Mouse (Mus musculus) cerebellum, postnatal 25 days (tissue): ENCODE data around the gene Drg2.
"Not testable (repeated sequence)": the region's sequence is repeated elsewhere in the genome, so short reads cannot be mapped to it uniquely, and the experiment has no call there.

ENCODE experiments used
- DNase-seq, 2 experiments: peaks; one replicate each; pipeline ENCODE4 v3.0.0; 2021; ENCODE audit warnings: mixed read lengths in 2 of 2

Drg2 gene

DNA sequence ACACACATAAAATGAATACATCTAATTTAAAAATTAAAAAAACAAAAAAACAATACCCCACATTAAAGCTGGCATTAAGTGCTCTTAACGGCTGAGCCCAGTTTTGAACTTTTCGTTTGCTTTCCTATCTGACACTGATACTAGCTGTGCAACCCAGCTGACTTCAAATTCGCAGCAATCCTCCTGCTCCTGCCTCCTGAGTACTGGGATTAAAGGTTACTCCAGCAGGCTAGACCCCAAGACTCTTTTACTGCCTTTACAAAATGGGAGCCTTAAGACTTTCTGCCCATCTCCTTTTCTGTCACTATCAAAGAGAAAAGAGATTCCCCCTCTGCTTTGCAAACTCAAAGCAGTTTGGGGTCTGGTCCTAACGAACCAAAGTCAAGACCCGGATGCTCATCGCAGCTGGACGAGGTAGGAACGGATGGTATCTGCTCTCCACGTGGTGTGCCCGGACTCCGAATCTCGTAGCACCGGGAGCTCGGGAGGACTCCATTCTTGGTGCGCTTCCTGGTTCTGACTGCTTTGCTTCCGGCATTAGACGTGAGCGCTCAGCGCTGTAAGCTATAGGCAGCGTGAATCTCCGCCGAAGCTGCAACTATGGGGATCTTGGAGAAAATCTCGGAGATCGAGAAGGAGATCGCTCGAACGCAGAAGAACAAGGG is at the start of gene Drg2:
Gene Drg2 (plus strand): TSS at position 512 of the 665 bp plus-strand sequence.
- DNase-seq = peak; percentile 91 to 92

DNA sequence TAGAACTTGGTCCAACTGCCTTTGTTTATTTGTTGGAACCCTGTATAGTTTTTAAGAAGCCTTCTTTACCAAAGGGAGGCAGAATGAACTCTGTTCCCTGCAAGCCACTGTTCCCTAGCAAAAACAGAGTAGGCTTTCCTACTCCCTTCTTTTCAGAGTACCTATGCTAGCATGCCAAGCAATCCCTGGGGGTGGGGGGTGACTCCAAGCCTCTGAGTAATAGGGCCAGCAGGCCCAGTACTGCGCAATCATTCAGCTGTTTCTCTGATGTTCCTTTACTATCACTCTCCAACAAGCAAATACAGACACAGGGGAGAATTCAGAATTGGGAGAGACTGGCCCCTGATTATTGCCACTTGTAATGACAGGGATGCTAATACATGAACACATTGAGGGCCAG is 47.8 kb upstream of the Drg2 start:
- no peak for DNase-seq

DNA sequence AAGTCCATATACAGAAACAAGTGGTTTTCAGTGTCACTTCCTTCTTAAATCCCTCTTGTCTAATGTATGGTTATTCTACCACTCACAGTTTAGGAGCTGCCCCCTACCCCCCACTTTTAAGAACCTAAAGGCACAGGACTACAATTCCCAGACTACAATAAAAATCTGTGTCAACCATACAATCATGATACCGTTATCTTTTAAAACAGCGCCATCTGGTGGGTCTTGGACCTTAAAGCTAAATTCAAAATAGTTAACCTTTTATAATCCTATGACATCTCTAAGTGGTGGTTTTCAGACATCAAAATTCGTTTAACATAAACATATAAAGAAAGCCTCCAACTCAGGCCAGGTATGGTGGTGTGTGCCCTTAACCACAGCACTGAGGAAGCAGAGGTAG is 42.2 kb upstream of the Drg2 start:
- peak; percentile 53 to 80 for DNase-seq

DNA sequence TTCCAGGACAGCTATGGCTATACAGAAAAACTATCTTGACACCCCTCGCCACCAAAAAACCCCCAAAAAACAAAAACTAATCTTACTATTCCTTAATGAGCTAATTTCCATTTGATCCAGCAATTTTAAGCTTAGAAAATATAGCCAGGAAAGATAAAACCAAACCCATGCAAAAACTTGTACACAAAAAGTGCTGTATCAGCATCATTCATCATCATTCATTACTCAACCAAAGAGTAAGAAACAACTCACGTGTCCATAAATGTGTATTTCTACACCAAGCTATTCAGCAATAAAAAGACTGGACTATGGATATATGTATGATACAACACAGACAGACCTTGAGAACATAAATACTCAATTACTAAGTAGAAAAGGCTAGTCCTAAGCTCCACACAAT is 41.5 kb upstream of the Drg2 start:
- no peak for DNase-seq

DNA sequence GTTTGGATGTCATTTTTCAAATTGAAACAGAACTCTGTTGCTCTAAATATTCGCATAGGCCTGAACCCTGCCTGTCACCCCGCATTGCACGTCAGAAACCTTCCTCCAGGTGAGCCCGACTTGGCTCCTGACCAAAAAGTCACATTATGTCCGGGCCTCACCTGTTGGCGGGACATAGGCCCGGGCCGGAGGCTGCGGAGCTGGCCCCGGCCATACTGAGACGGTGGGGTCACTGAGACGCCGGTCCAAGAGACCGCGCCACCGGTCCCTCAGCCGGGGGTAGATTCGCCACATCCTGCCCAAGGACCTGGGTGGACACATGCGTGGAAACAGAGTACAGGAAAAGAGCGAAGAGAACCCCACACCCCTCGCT is 37.8 kb upstream of the Drg2 start:
- DNase-seq = no peak

DNA sequence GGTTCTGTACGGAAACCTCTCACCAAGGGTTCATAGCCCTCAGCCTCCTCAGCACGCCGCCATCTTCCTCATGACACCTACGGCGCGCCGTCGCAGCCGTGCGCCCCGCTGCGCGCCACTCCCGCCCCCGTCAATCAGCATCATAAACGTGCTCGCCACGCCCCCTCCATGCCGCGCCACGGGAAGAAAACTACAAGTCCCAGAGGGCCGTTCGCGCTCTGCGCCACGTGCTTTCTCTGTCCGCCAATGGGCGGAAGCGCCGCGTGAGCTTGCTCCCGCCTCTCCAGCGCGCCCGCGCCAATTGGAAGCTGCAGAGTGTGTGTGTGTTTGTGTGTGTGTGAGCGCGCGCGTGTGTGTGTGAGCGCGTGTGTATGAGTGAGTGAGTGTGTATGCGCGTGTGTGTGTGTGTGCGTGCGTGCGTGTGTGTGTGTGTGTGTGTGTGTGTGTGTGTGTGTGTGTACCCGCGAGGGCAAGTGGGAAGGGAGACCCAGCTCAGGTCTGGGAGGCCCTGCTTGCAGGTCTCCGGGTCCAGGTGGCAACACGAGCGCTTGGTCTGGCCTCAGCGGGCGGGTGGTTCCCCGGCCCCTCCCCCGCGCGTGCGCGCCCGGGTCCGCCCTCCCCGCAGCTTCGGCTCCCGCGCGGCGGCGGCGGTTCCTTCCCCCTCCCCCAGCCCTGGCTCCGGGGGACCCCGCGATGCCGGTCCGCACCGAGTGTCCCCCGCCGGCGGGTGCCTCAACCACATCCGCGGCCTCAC is 37.3 kb upstream of the Drg2 start, which contains the start of gene Gid4:
Gene Gid4 (plus strand): TSS at position 183 of the 754 bp plus-strand sequence.
- DNase-seq = peak; percentile 99

DNA sequence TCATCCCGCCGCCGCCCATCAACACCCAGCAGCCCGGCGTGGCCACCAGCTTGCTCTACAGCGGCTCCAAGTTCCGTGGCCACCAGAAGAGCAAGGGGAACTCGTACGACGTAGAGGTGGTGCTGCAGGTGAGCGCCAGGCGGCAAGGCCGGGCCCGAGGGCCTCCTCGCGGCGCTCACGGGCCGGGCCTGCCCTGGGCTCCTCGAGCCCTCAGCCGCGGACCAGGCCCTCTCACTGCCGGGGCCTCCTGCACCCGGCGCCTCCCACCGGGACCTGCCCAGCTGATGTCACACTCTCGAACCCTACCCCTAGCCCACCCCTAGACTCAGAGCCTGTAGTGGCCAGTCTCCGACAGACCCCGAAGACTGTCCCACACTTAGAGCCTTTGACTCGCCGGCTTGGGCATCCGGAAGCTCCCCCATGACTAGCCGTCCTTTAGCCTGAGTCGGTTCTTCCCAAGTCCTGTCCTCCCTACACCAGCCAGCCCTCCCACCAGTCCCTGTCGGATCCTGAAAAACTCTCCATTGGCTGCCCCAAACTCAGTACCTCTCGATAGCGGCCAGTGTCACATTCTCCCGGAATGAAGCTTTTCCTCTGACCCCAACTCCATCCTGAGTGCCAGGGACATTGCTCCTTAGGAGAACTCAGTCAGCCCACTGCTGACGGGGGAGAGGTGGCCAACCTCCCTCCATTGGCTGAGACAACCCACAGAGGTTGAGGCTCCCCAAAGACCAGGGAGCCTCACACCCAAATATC is 36.5 kb upstream of the Drg2 start, which contains the start of gene Atpaf2:
Gene Atpaf2 (minus strand): TSS at position 741 of the 756 bp plus-strand sequence.
- DNase-seq = no peak

DNA sequence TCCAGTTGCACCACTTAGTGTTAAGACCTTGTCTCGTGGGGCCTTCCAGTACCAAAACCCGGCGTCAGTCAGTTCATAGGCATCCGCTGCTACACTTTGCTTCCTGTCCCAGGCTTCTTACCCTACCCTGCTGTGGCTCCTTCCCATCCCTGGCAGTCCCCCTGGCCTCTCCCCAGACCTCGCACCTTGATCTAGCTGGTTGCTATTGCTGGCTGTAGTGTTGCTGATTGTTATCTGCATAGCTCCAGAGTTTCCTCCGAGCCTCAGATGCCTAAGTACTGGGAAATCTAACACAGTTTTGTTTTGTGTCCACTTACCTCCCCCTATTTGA is 36.0 kb upstream of the Drg2 start:
- DNase-seq = peak in 1 of 2 experiments; percentile 17

DNA sequence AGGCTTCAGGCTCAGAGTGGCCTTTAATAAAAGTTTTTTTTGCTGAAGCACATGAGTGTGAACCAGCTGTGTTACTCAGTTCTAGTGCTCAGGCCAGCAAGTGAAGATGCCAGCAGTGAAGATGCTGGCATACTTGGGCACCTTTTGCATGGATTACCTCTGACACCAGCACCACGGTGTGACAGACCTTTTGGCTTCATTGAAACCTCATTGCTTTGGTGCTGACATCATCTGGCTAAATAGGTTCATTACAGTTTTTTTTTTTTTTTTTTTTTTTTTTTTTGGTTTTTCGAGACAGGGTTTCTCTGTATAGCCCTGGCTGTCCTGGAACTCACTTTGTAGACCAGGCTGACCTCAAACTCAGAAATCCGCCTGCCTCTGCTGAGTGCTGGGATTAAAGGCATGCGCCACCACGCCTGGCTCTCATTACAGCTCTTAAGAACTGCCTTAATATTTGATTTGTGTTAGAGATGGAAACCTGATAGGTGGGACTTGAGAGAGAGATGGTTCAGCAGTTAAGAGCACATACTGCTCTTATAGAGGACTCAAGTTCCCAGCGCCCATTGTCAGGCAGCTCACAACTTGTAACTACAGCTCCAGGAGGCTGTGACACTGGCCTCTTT is 32.2 kb upstream of the Drg2 start:
- DNase-seq = peak in 1 of 2 experiments; percentile 16

DNA sequence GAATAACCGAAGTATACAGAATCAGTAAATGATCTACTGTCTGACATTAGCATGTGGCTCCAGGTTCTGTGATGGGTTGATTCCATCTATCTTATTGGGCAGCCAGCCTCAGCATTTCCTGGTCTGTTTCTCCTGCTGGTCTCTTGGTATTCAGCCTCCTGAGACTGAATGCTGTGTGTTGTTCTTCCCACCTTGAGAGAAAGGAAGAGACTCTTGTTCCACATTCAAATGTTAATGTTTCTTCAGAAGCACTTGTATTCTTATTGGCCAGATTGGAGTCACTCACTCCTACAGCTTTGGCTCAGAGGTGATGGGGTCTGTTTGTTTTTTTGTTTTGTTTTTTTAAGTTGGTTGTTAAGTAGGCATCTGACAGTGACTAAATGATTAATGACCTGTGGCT is 31.4 kb upstream of the Drg2 start:
- no peak for DNase-seq

DNA sequence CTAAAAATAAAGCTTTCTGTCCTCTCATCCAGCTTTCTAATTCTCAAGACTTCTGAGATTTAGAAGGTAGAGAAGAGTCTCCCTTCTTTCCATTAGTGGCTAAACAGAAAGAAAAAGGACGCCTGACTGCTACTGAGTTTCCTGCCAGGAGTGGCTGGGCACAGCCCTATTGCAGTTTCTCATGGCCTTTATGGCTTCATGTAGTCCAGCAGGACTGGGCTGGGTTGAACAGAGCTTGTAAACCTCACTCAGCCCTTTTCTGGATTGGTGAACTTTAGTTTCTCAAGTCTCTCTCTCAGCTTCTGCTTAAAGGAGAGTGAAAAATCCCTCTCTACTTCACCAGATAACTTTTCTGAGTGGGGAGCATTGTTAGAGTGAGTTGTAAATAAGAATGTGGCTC is 28.0 kb upstream of the Drg2 start:
- no peak for DNase-seq

DNA sequence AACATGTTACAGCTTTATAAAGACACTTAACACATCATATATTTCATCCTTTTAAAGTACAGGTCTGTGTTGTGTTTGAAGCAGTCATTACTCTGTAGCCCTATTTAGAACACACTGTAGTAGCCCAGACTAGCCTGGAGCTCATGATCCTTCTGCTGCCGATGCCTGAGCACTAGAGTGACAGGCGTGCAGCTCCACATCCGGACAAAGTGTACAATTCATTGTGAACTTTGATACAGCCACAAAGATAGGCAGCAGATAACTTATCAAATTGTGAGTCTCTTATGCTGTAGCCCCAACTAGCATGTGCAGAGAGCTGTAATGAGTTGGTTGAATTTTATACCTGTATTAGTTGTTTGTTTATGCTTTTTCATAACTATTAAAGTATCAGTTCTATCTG is 26.8 kb upstream of the Drg2 start:
- no peak for DNase-seq

DNA sequence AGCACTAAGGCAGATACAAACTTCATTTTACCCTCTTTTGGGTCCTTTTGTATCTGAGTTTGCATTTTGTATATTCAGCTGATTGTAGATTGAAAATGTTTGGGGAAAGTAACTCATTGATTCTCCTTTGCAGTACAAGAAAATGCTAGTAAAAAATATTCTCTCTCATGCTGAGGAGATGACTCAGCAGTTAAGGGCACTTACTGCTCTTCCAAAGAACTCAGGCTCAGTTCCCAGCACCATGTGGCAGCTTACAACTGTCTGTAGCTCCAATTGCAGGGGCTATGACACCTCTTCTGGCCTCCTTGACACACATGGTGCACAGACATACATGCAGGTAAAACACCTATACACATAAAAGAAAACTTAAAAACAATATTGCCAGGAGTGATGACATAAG is 20.9 kb upstream of the Drg2 start:
- DNase-seq = no peak

DNA sequence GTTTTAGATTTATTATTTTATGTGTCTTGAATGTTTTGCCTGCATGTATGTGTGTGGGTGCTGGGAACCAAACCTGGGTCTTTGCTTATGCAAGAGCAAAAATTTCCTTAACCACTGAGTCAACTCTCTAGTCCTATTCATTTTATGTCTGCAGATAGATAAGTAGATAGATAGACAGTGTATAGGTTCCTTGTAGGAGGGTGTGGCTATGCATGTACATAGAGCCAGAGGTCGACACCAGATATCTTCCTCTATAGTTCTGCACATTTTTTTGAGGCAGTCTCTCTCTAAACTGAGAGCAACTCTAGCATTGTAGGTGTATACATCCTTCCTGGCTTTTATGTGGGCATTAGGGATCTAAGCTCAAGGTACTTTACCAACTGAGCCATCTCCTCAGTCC is 19.3 kb upstream of the Drg2 start:
- DNase-seq = no peak

DNA sequence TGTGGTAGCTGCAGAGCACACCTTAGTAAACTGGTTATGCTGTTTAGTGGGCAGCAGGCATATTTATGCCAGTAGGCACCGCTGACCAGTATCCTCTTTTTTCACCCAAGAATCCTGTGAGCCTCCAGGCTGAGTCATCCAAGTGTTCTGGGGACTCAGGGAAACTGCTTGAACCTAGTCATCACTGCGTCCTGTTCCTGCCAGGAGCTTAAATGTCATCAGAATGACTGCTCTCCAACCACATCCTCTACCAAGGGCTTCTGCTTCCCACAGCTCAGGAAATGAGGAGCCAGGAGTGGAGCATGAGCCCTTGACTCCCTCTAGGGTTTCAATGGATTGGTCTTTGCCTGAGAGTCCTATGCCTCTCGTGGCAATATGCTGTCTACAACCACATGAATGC is 17.8 kb upstream of the Drg2 start:
- no peak for DNase-seq

DNA sequence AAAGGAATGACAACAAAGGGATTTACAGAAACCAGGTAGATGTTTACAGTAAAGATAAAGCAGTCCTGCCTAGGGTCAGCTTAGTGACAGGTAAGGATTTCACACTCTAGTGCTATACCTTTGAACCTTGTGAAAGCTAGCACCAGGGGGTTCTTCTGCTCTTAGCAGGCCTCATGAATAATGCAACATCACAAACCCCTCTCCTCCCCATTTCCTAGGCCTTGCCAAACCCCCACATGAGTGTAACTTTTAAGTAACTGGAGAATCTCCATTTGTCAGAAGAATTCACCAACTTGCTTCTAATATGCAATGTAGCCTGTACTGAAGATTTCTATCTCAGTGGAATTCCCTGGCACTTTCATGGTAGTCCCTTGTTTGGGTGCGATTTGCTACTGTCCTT is 14.8 kb upstream of the Drg2 start:
- DNase-seq = not testable (repeated sequence)

DNA sequence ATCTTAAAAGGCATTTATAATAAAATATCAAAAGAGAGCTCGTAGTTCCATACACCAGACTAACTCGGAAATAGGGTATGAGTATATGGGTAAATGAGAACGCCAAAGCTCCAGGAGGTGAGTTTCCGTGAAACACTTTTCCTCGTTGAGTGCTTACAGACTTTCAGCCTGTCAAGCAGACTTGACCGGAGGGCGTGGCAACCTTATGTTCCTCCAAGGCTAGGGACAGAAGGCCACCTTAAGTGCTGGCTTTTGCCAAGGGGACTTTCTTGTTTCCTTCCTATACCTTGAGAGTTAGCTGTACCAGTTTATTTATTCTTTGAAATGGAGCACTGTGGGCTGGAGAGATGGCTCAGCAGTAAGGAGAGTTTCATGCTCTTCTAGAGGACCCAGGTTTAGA is 14.2 kb upstream of the Drg2 start:
- no peak for DNase-seq

DNA sequence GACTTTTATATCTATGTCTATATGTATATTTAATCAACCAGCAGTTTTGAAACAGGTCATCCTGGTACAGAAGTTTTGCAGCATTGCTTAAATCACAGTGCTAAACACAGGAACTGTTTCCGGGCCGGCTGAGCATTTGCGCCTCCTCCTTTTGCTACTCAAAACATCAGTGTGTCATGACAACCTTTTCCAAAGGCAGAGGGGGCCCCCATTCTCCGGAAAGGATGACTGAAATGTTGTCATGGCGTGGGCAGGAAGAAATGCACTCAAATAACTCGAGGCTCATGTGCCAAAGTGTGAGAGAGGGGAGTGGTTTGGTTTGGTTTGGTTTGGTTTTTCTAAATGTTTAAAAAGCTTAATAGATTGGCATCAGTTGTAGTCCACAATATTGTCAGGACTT is 11.5 kb upstream of the Drg2 start:
- no peak for DNase-seq

DNA sequence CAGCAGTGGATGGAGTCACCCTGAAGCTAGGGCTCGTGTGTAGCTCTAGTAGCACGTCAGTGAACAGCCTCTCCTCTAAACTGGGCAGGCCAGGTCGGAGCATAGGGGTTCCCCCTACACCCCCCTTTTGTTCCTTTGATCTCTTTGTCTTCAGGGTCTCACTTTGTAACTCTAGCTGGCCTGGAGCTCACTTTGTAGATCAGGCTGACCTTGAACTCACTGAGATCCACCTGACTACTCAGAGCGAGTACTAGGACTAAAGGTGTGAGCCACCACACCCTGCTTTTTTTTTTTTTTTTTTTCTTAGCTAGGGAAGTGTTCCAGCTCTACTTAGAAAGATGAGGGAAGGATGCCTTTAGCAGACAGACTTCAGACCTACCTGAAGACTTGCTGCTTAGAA is 10.4 kb upstream of the Drg2 start:
- DNase-seq = no peak

DNA sequence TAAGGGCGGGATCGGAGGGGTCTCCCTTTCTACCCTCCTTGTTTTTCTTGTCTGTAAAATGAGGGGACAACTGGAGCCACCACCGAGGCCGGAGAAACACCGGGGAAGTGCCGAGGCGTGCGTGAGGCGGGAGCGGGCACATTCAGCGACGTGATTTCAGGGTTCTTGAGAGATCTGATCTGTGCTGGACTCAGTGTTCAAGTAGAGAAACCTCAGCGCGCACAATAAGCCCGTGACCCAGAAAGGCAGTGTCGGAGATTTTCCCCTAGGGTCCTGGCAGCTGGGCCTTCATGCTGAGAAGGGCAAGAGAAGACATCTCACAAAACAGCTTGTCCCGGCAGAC is 325 bp downstream of the Drg2 start:
- DNase-seq = no peak

DNA sequence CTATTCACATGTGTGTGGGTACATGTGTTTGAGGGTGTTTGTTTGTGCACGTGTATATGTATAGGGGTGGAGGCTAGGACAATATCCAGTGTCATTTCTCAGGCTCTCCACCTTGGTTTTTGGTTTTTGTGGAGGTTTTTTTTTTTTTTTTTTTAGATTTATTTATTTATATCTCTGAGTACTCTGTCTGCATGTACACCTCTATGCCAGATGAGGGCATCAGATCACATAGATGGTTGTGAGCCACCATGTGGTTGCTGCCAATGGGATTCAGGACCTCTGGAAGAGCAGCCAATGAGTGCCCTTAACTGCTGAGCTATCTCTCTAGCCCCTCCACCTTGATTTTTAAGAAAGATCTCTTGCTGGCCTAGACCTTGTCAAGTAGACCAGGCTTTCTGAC is 3.6 kb downstream of the Drg2 start:
- no peak for DNase-seq

DNA sequence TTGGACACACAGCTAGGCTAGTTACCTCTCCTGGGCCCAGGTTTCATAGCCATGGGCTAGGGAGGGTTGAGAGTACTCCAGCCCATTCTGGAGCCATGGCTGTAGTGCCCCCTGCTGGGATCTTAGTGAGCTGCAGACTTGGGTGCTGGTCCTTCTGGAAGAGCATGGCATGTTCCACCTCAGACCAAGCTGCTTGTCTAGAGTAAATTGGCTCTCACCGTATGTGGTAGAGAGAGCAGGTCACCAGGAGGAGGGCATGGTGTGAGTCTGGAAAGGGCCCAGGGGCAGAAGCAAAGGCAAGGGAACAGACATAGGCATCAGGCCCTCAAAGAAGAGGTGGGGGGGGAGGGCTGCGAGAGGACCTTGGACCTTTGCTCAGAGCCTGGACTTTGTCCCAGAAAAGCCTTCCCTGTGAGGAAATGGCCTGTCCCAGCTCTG is 11.6 kb downstream of the Drg2 start:
- DNase-seq = peak; percentile 63 to 74

DNA sequence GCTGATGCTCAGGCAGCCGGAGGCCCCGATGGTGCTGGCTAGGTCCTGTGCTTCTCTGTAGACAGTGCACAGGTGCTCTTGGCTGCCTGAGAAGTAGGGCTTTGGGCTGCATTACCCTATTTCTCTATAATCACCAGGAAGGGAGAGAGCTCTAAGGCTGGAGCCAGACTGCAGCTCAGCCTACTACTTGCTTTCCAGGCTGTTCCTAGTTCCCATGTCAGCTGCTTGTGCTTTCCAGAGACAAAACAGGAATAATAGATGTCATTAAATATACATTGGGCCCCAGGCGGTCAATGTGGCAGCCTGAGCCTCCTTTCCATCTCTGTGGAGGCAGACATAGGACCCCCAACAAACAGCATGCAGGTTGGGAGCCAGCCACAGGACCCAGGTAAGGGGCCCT is 14.6 kb downstream of the Drg2 start, which contains the start of gene Myo15:
Gene Myo15 (plus strand): TSS at position 301 of the 400 bp plus-strand sequence.
- DNase-seq = no peak
